ENCODE assay signal across 8 mouse cellular contexts in the genomic region with DNA sequence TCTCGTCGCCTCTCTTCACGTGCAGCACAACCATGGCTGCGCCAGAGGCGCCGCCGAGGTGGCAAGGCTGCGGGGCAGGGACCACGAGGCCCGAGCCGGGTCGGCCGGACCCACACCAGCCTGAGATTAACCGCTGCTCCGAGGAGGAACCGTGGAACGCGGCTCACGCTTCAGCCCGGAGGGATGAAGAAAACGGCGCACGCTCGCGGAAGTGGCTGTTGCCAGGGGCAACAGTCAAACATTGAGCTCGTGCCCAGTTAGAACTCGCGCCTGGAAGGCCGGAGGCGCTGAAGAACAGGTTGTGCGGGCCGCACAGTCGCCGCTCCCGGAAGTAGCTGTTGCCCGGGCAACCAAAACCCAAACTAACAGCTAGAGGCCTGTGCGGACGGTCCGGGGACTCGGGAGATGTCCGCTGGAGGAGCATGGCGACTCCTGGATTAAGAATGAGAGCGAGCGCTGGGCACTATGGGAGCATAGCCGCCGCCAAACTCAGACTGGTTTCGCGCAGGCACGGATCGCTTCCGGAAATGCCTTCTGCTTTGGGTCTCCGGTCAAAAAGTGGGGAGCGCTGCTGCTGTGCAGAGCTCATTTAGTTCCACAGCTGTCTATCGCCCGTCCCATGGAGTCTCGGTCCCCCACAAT. TPM values are rescaled to one million over a fixed set of nuclear protein-coding genes. Genes with fewer than 3 reads are reported as not detected.
DNase-seq lines count a peak whose midpoint lies in the region; ATAC-seq and TF ChIP-seq lines count a peak whose summit lies in the region.

Gene Cfap298 (minus strand): TSS at position 428 of the 642 bp plus-strand sequence.

- DNase-seq in CD4-positive helper T cell, adult 2 months (ENCODE audit: low read depth, low spot score) = peak; percentile 96
- peak; percentile 89 for DNase-seq in brain, embryonic 18.5 days (ENCODE audit: low read depth, low spot score)
- peak; percentile 97 for DNase-seq in kidney, postnatal 0 days (ENCODE audit: low spot score)
- DNase-seq in liver, embryonic 11.5 days (ENCODE audit: low spot score) = peak; percentile 93
- DNase-seq in naive thymus-derived CD4-positive, alpha-beta T cell, adult 2 months (ENCODE audit: low read depth) = peak; percentile 97

- WGBS in heart, embryonic 12.5 days = under 1% methylated on average over 56 of the region's 56 CpGs
- under 1% methylated on average over 56 of the region's 56 CpGs for WGBS in kidney, postnatal 0 days
- under 1% methylated on average over 56 of the region's 56 CpGs for WGBS in liver, embryonic 11.5 days
- WGBS in stomach, embryonic 14.5 days = under 1% methylated on average over 56 of the region's 56 CpGs

- peak within 1 kb of the TSS; percentile 85 for H3K4me2 ChIP-seq in heart, embryonic 12.5 days
- peak within 1 kb of the TSS; percentile 81 for H3K4me2 ChIP-seq in kidney, postnatal 0 days (ENCODE audit: low read length)
- H3K4me2 ChIP-seq in liver, embryonic 11.5 days = peak within 1 kb of the TSS; percentile 86
- peak within 1 kb of the TSS; percentile 77 for H3K4me2 ChIP-seq in stomach, embryonic 14.5 days (replicated peaks; ENCODE audit: low read depth, low read length)

- H3K4me3 ChIP-seq in heart, embryonic 12.5 days = peak within 1 kb of the TSS; percentile 74
- H3K4me3 ChIP-seq in kidney, postnatal 0 days (replicated peaks; ENCODE audit: low read depth, low read length) = peak within 1 kb of the TSS; percentile 55
- peak within 1 kb of the TSS; percentile 89 for H3K4me3 ChIP-seq in liver, embryonic 11.5 days (ENCODE audit: low read depth, low read length)
- H3K4me3 ChIP-seq in stomach, embryonic 14.5 days (ENCODE audit: low read depth, low read length) = peak within 1 kb of the TSS; percentile 85

- TF ChIP-seq CTCF in kidney, postnatal 0 days (IDR thresholded peaks at IDR 0.05; ENCODE audit: low read depth) = no peak

- peak; percentile 96 for ATAC-seq in erythroid progenitor cell, adult 5-6 weeks (replicated peaks; ENCODE audit: low FRiP score, poor library complexity, severe bottlenecking)
- ATAC-seq in heart, embryonic 12.5 days (ENCODE audit: insufficient number of reproducible peaks, low FRiP score) = peak; percentile 94
- ATAC-seq in kidney, postnatal 0 days (replicated peaks; ENCODE audit: low FRiP score, low read depth) = peak; percentile 97
- peak; percentile 95 for ATAC-seq in liver, embryonic 11.5 days (replicated peaks; ENCODE audit: low FRiP score)
- ATAC-seq in stomach, embryonic 14.5 days (ENCODE audit: insufficient number of reproducible peaks, insufficient read depth, low FRiP score, low read depth) = peak; percentile 98

- H3K27me3 ChIP-seq in heart, embryonic 12.5 days (replicated peaks) = no peaks in the 10 kb centered on the region
- no peaks in the 10 kb centered on the region for H3K27me3 ChIP-seq in kidney, postnatal 0 days (ENCODE audit: insufficient read depth, low read length)
- H3K27me3 ChIP-seq in liver, embryonic 11.5 days (replicated peaks; ENCODE audit: control insufficient read depth, insufficient read depth, low read length) = no peaks in the 10 kb centered on the region
- no peaks in the 10 kb centered on the region for H3K27me3 ChIP-seq in stomach, embryonic 14.5 days (ENCODE audit: control insufficient read depth, insufficient read depth, low read length)

- H3K27ac ChIP-seq in heart, embryonic 12.5 days (ENCODE audit: poor library complexity, severe bottlenecking) = peak within 1 kb of the TSS; percentile 69
- peak within 1 kb of the TSS; percentile 84 for H3K27ac ChIP-seq in kidney, postnatal 0 days
- peak within 1 kb of the TSS; percentile 67 for H3K27ac ChIP-seq in liver, embryonic 11.5 days (ENCODE audit: low read depth, low read length)
- H3K27ac ChIP-seq in stomach, embryonic 14.5 days (ENCODE audit: low read length) = peak within 1 kb of the TSS; percentile 79

- peaks cover 25% of the 10 kb centered on the region for H3K36me3 ChIP-seq in heart, embryonic 12.5 days
- H3K36me3 ChIP-seq in kidney, postnatal 0 days (ENCODE audit: insufficient read depth, low read length) = 0 out of 2 replicates have a peak, but pooled peaks cover 7% of the 10 kb centered on the region
- peaks cover 5% of the 10 kb centered on the region; the same call in 1 of the 2 replicates for H3K36me3 ChIP-seq in liver, embryonic 11.5 days (ENCODE audit: control insufficient read depth, insufficient read depth, low read length)
- peaks cover 4% of the 10 kb centered on the region; the same call in 1 of the 2 replicates for H3K36me3 ChIP-seq in stomach, embryonic 14.5 days (ENCODE audit: control insufficient read depth, insufficient read depth, low read length)

- H3K9me3 ChIP-seq in heart, embryonic 12.5 days (replicated peaks) = no peaks in the 10 kb centered on the region
- H3K9me3 ChIP-seq in kidney, postnatal 0 days (replicated peaks; ENCODE audit: low read length) = no peaks in the 10 kb centered on the region
- no peaks in the 10 kb centered on the region for H3K9me3 ChIP-seq in liver, embryonic 11.5 days (ENCODE audit: control insufficient read depth, low read length)
- H3K9me3 ChIP-seq in stomach, embryonic 14.5 days (ENCODE audit: control insufficient read depth, low read depth, low read length) = no peaks in the 10 kb centered on the region

- peak within 1 kb of the TSS; percentile 84 for H3K9ac ChIP-seq in heart, embryonic 12.5 days
- peak within 1 kb of the TSS; percentile 67 for H3K9ac ChIP-seq in kidney, postnatal 0 days (ENCODE audit: low read depth, low read length)
- peak within 1 kb of the TSS; percentile 89 for H3K9ac ChIP-seq in liver, embryonic 11.5 days (ENCODE audit: low read depth, low read length)
- peak within 1 kb of the TSS; percentile 61 for H3K9ac ChIP-seq in stomach, embryonic 14.5 days (replicated peaks; ENCODE audit: low read depth, low read length)

- peaks cover 5% of the 10 kb centered on the region for H3K4me1 ChIP-seq in heart, embryonic 12.5 days (replicated peaks)
- no peaks in the 10 kb centered on the region; the same call in 1 of the 2 replicates for H3K4me1 ChIP-seq in kidney, postnatal 0 days (replicated peaks; ENCODE audit: insufficient read depth, low read length)
- H3K4me1 ChIP-seq in liver, embryonic 11.5 days (replicated peaks; ENCODE audit: control insufficient read depth, insufficient read depth, low read length) = peaks cover 6% of the 10 kb centered on the region
- H3K4me1 ChIP-seq in stomach, embryonic 14.5 days (ENCODE audit: control insufficient read depth, insufficient read depth, low read length) = no peaks in the 10 kb centered on the region

RNA-seq across cellular contexts. Expression of gene Cfap298, which starts in this region (rescaled TPM):
- 5.8 and 7.5 TPM in 2 replicates for total RNA-seq in erythroid progenitor cell, adult 5-6 weeks (2015; ENCODE audit: low replicate concordance)
- total RNA-seq in erythroid progenitor cell, adult 5-6 weeks (2017; ENCODE audit: low replicate concordance) = 3.6 and 8.5 TPM in 2 replicates
- polyA plus RNA-seq in heart, embryonic 12.5 days (2016; fragmentation: Nextera tagmentation; extraction: Ambion mirVana) = 49.0 and 50.4 TPM in 2 replicates
- polyA plus RNA-seq in kidney, postnatal 0 days (2015; fragmentation: Nextera tagmentation; extraction: Ambion mirVana) = 43.7 and 48.1 TPM in 2 replicates
- polyA plus RNA-seq in liver, embryonic 11.5 days (2014; fragmentation: Nextera tagmentation; extraction: Ambion mirVana) = 62.5 and 72.1 TPM in 2 replicates
- polyA plus RNA-seq in stomach, embryonic 14.5 days (2014; fragmentation: Nextera tagmentation; extraction: Ambion mirVana) = 36.4 and 41.2 TPM in 2 replicates

Comparison
In these comparisons a context has a peak if more than half of its experiments do, and no peak if none do; other contexts are left out.
1. Peak in every context shown above with its lines: DNase-seq, ATAC-seq, H3K4me3 ChIP-seq and H3K27ac ChIP-seq.